Comparison of ENCODE assay signal across 19 mouse cellular contexts in genomic region chr2:150181570-150181999, GRCm38 (mm10). TPM values are rescaled to one million over a fixed set of nuclear protein-coding genes. Genes with fewer than 3 reads are reported as not detected.
DNase-seq lines count a peak whose midpoint lies in the region; ATAC-seq and TF ChIP-seq lines count a peak whose summit lies in the region.
"Not testable (repeated sequence)": the region's sequence is repeated elsewhere in the genome, so short reads cannot be mapped to it uniquely, and the experiment has no call there.
"Had no signal": no experiment of that assay in that cellular context is flagged by ENCODE, and none has a peak within 500 bp of the region (broad histone marks: within the 10 kb centered on the region; RNA-seq: fewer than 3 reads in every experiment).

TSS of gene Gm14139 (plus strand) at chr2:150181755.

- H3K79me2 ChIP-seq in MEL (ENCODE audit: control insufficient read depth, insufficient read depth, low read length, poor library complexity); myocyte (ENCODE audit: control insufficient read depth, insufficient read depth): not testable (repeated sequence)

- not testable (repeated sequence) for H3ac ChIP-seq in myocyte (ENCODE audit: control insufficient read depth, insufficient read length)

- H3K9ac ChIP-seq in ES-Bruce4 (ENCODE audit: low read depth, poor library complexity, severe bottlenecking): peak within 1 kb of the TSS; percentile 83
- H3K9ac ChIP-seq in MEL (ENCODE audit: control insufficient read depth, low read depth, low read length, poor library complexity, severe bottlenecking): peak within 1 kb of the TSS; percentile 68

- H3K4me3 ChIP-seq in ES-Bruce4 (ENCODE audit: low read depth, low read length) (peak within 1 kb of the TSS; percentile 96), MEL (ENCODE audit: control insufficient read depth in 1 of 2, insufficient read depth in 1 of 2, low read depth in 2 of 2, low read length in 2 of 2) (peak within 1 kb of the TSS; percentile 63 to 80), myocyte (peak within 1 kb of the TSS; percentile 16)

- H3K27me3 ChIP-seq in ES-Bruce4 (ENCODE audit: control insufficient read depth, insufficient read depth, low read length, poor library complexity, severe bottlenecking); MEL (ENCODE audit: control insufficient read depth in 1 of 2, insufficient read depth in 2 of 2, low read length in 2 of 2); myocyte (ENCODE audit: control insufficient read depth, insufficient read depth, insufficient read length): not testable (repeated sequence)

- not testable (repeated sequence) for TF ChIP-seq CTCF in ES-Bruce4 (IDR thresholded peaks at IDR 0.05; ENCODE audit: low read depth, low read length); MEL (IDR thresholded peaks at IDR 0.05 in 2 of 3, conservative IDR thresholded peaks at IDR 0.05 in 1 of 3; ENCODE audit: control insufficient read depth in 1 of 3, insufficient read depth in 1 of 3, low read depth in 2 of 3, low read length in 3 of 3, poor library complexity in 1 of 3, severe bottlenecking in 1 of 3)

- not testable (repeated sequence) for TF ChIP-seq EP300 in ES-Bruce4 (IDR thresholded peaks at IDR 0.05; ENCODE audit: insufficient read depth, low read depth, low read length); MEL (IDR thresholded peaks at IDR 0.05; ENCODE audit: low read depth in 1 of 2, low read length in 2 of 2)

- peak; percentile 33; the same call in 1 of the 2 replicates for ATAC-seq in granulocyte monocyte progenitor cell, adult 5-6 weeks (replicated peaks; ENCODE audit: poor library complexity, severe bottlenecking)

- not testable (repeated sequence) for TF ChIP-seq POLR2A in ES-Bruce4 (IDR thresholded peaks at IDR 0.05; ENCODE audit: insufficient read depth, low read length); myocyte (IDR thresholded peaks at IDR 0.05; ENCODE audit: insufficient read length, low read depth)
- TF ChIP-seq POLR2A in MEL (IDR thresholded peaks at IDR 0.05; ENCODE audit: control insufficient read depth in 1 of 2, insufficient read depth in 1 of 2, low read depth in 1 of 2, low read length in 2 of 2, poor library complexity in 1 of 2): peak in 1 of 2 experiments; percentile 63; a peak in 2 of 4 replicates

- H3K27ac ChIP-seq in ES-Bruce4 (ENCODE audit: insufficient read depth, low read length) (peak within 1 kb of the TSS; percentile 82), MEL (ENCODE audit: control insufficient read depth, low read depth, low read length) (peak within 1 kb of the TSS; percentile 57)

- H3K36me3 ChIP-seq in ES-Bruce4 (ENCODE audit: control insufficient read depth, insufficient read depth, low read length, poor library complexity, severe bottlenecking); MEL (ENCODE audit: control insufficient read depth in 1 of 2, insufficient read depth in 2 of 2, low read length in 2 of 2); myocyte (ENCODE audit: control insufficient read depth, insufficient read depth): not testable (repeated sequence)

- H3K9me3 ChIP-seq in ES-Bruce4 (replicated peaks; ENCODE audit: control insufficient read depth, insufficient read depth, low read length, poor library complexity, severe bottlenecking); MEL (replicated peaks; ENCODE audit: insufficient read depth, low read length): not testable (repeated sequence)

- not testable (repeated sequence) for TF ChIP-seq RAD21 in MEL (IDR thresholded peaks at IDR 0.05; ENCODE audit: low read depth, low read length)

- DNase-seq in 3T3-L1 (ENCODE audit: low read depth, low spot score) (peak; percentile 81), MEL (ENCODE audit: low read depth, low spot score) (peak; percentile 75), WW6 (ENCODE audit: low read depth, low spot score) (peak; percentile 49)
- DNase-seq in CD4-positive, CD25-positive, alpha-beta regulatory T cell, adult 2 months (ENCODE audit: low read depth, low spot score): peak; percentile 17

- peak within 1 kb of the TSS; percentile 45 for H3K4me2 ChIP-seq in myocyte (ENCODE audit: low read depth)

- H3K4me1 ChIP-seq in ES-Bruce4 (ENCODE audit: control insufficient read depth, insufficient read depth, low read length); MEL (ENCODE audit: control insufficient read depth in 1 of 2, insufficient read depth in 2 of 2, low read length in 2 of 2): not testable (repeated sequence)

TF ChIP-seq in MEL, 35 proteins besides CTCF, POLR2A, EP300 and RAD21:
- peak; percentile 41; the same call in 1 of the 2 replicates for TF ChIP-seq NELFE (IDR thresholded peaks at IDR 0.05; ENCODE audit: low read depth, low read length)
- TF ChIP-seq MXI1 (IDR thresholded peaks at IDR 0.05; ENCODE audit: low read depth, low read length): peak; percentile 57; the same call in 1 of the 2 replicates
- TF ChIP-seq ELF1 (IDR thresholded peaks at IDR 0.05; ENCODE audit: low read depth, low read length): peak; percentile 19; the same call in 1 of the 2 replicates
- peak; percentile 60; the same call in 1 of the 2 replicates for TF ChIP-seq HCFC1 (IDR thresholded peaks at IDR 0.05; ENCODE audit: low read depth, low read length)
- TF ChIP-seq TBP (IDR thresholded peaks at IDR 0.05; ENCODE audit: low read depth, low read length): 0 out of 2 replicates have a peak, but pooled peaks have one; percentile 31
- TF ChIP-seq MAX (IDR thresholded peaks at IDR 0.05; ENCODE audit: low read length): peak; percentile 27; the same call in 1 of the 2 replicates
- TF ChIP-seq SIN3A (IDR thresholded peaks at IDR 0.05; ENCODE audit: low read length): peak; percentile 60

RNA-seq across cellular contexts. Expression of gene Gm14139, which starts in this region (rescaled TPM):
- polyA plus RNA-seq in ES-Bruce4 (2011; ENCODE audit: insufficient read depth, insufficient read length, low read depth, missing spikeins) (14.2 and 16.1 TPM in 2 replicates), MEL (2012; ENCODE audit: insufficient read depth in 1 of 2, insufficient read length in 2 of 2, low read depth in 1 of 2, low replicate concordance in 2 of 2, missing spikeins in 1 of 2) (1,000 to 10,000 TPM in 1 of 2 experiments, 1 to 10 TPM in 1; 3.7 to 1,370 TPM), myocyte (2012; fragmentation: generic; extraction: Trizol) (0.90 TPM)
- total RNA-seq in MEL (2012; rRNA removed): 5.9 and 8.2 TPM in 2 replicates
- not detected in 2 replicates for total RNA-seq in granulocyte monocyte progenitor cell, adult 5-6 weeks (2014; fragmentation: Nextera tagmentation)
- total RNA-seq in granulocyte monocyte progenitor cell, adult 5-6 weeks (2017): not detected in 2 replicates
- total RNA-seq: gastrocnemius, adult 8-10 months; gastrocnemius, postnatal 36 days; heart, postnatal 10 days; heart, postnatal 4 days had no signal
- polyA plus RNA-seq: embryonic facial prominence, embryonic 12.5 days; forebrain, embryonic 11.5 days; forebrain, embryonic 15.5 days; heart, embryonic 14.5 days; hindbrain, embryonic 12.5 days; hindbrain, embryonic 16.5 days; intestine, embryonic 15.5 days; kidney, embryonic 14.5 days had no signal

Comparison
In these comparisons a context has a peak if more than half of its experiments do, and no peak if none do; other contexts are left out.
1. Peak in every context shown above with its lines: DNase-seq, ATAC-seq, H3K4me3 ChIP-seq and H3K27ac ChIP-seq.
2. Peak in ATAC-seq in granulocyte monocyte progenitor cell, adult 5-6 weeks; RNA of the gene not detected or under 1 TPM.
3. DNase-seq: peak in every context shown above with its lines; median percentile 81 in 3T3-L1; 75 in MEL; 49 in WW6; 17 in CD4-positive, CD25-positive, alpha-beta regulatory T cell, adult 2 months.
4. H3K4me3 ChIP-seq: peak in every context shown above with its lines; median percentile 96 in ES-Bruce4; 72 in MEL; 16 in myocyte.